Mouse (Mus musculus): ENCODE results near the gene Pcbd2. TPM values are rescaled to one million over a fixed set of nuclear protein-coding genes. Genes with fewer than 3 reads are reported as not detected.

The Pcbd2 gene
- total RNA-seq, 2 experiments from 2014 or later, result 2.1 to 49.0 TPM

- no peak for ATAC-seq (replicated peaks; ENCODE audit: low FRiP score, poor library complexity, severe bottlenecking)
Observed at GRCm38 (mm10) chr13:55732121-55732520, 5.0 kb downstream of the Pcbd2 start.

- no peak for ATAC-seq (replicated peaks; ENCODE audit: low FRiP score, poor library complexity, severe bottlenecking)
Observed at GRCm38 (mm10) chr13:55733628-55734502, 6.7 kb downstream of the Pcbd2 start.

GRCm38 (mm10) chr13:55737885-55738284, 10.7 kb downstream of the Pcbd2 start:
- ATAC-seq (replicated peaks; ENCODE audit: low FRiP score, poor library complexity, severe bottlenecking), result no peak

GRCm38 (mm10) chr13:55742306-55742705, 15.1 kb downstream of the Pcbd2 start:
- no peak for ATAC-seq (replicated peaks; ENCODE audit: low FRiP score, poor library complexity, severe bottlenecking)

GRCm38 (mm10) chr13:55754380-55754779, 27.2 kb downstream of the Pcbd2 start:
- no peak for ATAC-seq (replicated peaks; ENCODE audit: low FRiP score, poor library complexity, severe bottlenecking)

GRCm38 (mm10) chr13:55756789-55757188, 29.6 kb downstream of the Pcbd2 start:
- ATAC-seq (replicated peaks; ENCODE audit: low FRiP score, poor library complexity, severe bottlenecking), result no peak

- no peak for ATAC-seq (replicated peaks; ENCODE audit: low FRiP score, poor library complexity, severe bottlenecking)
Observed at GRCm38 (mm10) chr13:55757645-55758044, 30.5 kb downstream of the Pcbd2 start.

GRCm38 (mm10) chr13:55760576-55760975, 33.4 kb downstream of the Pcbd2 start:
- ATAC-seq (replicated peaks; ENCODE audit: low FRiP score, poor library complexity, severe bottlenecking), result no peak

- no peak for ATAC-seq (replicated peaks; ENCODE audit: low FRiP score, poor library complexity, severe bottlenecking)
Observed at GRCm38 (mm10) chr13:55761486-55761885, 34.3 kb downstream of the Pcbd2 start.

GRCm38 (mm10) chr13:55774352-55774751, 47.2 kb downstream of the Pcbd2 start:
- no peak for ATAC-seq (replicated peaks; ENCODE audit: low FRiP score, poor library complexity, severe bottlenecking)

- no peak for ATAC-seq (replicated peaks; ENCODE audit: low FRiP score, poor library complexity, severe bottlenecking)
Observed at GRCm38 (mm10) chr13:55775056-55775455, 47.9 kb downstream of the Pcbd2 start.

- ATAC-seq (replicated peaks; ENCODE audit: low FRiP score, poor library complexity, severe bottlenecking), result no peak
Observed at GRCm38 (mm10) chr13:55784268-55784667, 57.1 kb downstream of the Pcbd2 start, which contains the start of gene Catsper3. Catsper3 (plus strand) TSS chr13:55784568.

GRCm38 (mm10) chr13:55786120-55786519, 59.0 kb downstream of the Pcbd2 start:
- no peak for ATAC-seq (replicated peaks; ENCODE audit: low FRiP score, poor library complexity, severe bottlenecking)

GRCm38 (mm10) chr13:55801246-55801645, 74.1 kb downstream of the Pcbd2 start:
- no peak for ATAC-seq (replicated peaks; ENCODE audit: low FRiP score, poor library complexity, severe bottlenecking)

GRCm38 (mm10) chr13:55803973-55804372, 76.8 kb downstream of the Pcbd2 start:
- no peak for ATAC-seq (replicated peaks; ENCODE audit: low FRiP score, poor library complexity, severe bottlenecking)

GRCm38 (mm10) chr13:55809041-55809623, 82.0 kb downstream of the Pcbd2 start:
- ATAC-seq (replicated peaks; ENCODE audit: low FRiP score, poor library complexity, severe bottlenecking), result no peak

- no peak for ATAC-seq (replicated peaks; ENCODE audit: low FRiP score, poor library complexity, severe bottlenecking)
Observed at GRCm38 (mm10) chr13:55809707-55810106, 82.5 kb downstream of the Pcbd2 start.

- no peak for ATAC-seq (replicated peaks; ENCODE audit: low FRiP score, poor library complexity, severe bottlenecking)
Observed at GRCm38 (mm10) chr13:55810947-55811346, 83.8 kb downstream of the Pcbd2 start.

- no peak for ATAC-seq (replicated peaks; ENCODE audit: low FRiP score, poor library complexity, severe bottlenecking)
Observed at GRCm38 (mm10) chr13:55813490-55814016, 86.4 kb downstream of the Pcbd2 start.

GRCm38 (mm10) chr13:55814834-55815233, 87.7 kb downstream of the Pcbd2 start:
- ATAC-seq (replicated peaks; ENCODE audit: low FRiP score, poor library complexity, severe bottlenecking), result no peak

- ATAC-seq (replicated peaks; ENCODE audit: low FRiP score, poor library complexity, severe bottlenecking), result no peak
Observed at GRCm38 (mm10) chr13:55822499-55822898, 95.3 kb downstream of the Pcbd2 start.

Measured in erythroid progenitor cell, adult 5-6 weeks (primary cell).